Mouse (Mus musculus): ENCODE results near the gene Cyp24a1.

Gene Cyp24a1

GRCm38 (mm10) chr2:170438782-170439181 is 58.2 kb downstream of the Cyp24a1 start:
- no peak for DNase-seq (ENCODE audit: low spot score in 2 of 2)

GRCm38 (mm10) chr2:170436204-170436603 is 60.7 kb downstream of the Cyp24a1 start:
- DNase-seq (ENCODE audit: low spot score in 2 of 2) = no peak

All from thymus, postnatal 10 days (tissue).